Mouse (Mus musculus) ES-E14 (cell line): ENCODE measurements around the gene Cradd. TPM values are rescaled to one million over a fixed set of nuclear protein-coding genes. Genes with fewer than 3 reads are reported as not detected.

ENCODE experiments used
- DNase-seq: peaks from one replicate; pipeline ENCODE4 v3.0.0-alpha.2; 2013; ENCODE audit warnings: low read depth, low spot score
- H3K27ac ChIP-seq: 2 replicates; pipeline ENCODE4 v1.5.1; 2012; ENCODE audit warnings: low read depth, mild to moderate bottlenecking, low read length, moderate library complexity, mixed read lengths; ENCODE audit not compliant: poor library complexity, insufficient read depth, severe bottlenecking
- H3K36me3 ChIP-seq: 2 replicates; pipeline ENCODE4 v1.6.1; 2012; ENCODE audit warnings: mild to moderate bottlenecking, low read length, moderate library complexity, mixed read lengths; ENCODE audit not compliant: control insufficient read depth, poor library complexity, insufficient read depth, severe bottlenecking
- H3K4me1 ChIP-seq, 2 experiments: fragments of 150-350 bp in 1 of 2; sonication (generic) in 1 of 2; 2 replicates each; pipeline ENCODE4 v1.6.1; 2012; ENCODE audit warnings: low read length in 2 of 2, mild to moderate bottlenecking in 1 of 2, mixed read lengths in 1 of 2; ENCODE audit not compliant: control insufficient read depth in 2 of 2, insufficient read depth in 2 of 2, poor library complexity in 1 of 2
- H3K4me3 ChIP-seq, 2 experiments: fragments of 150-350 bp in 1 of 2; sonication (generic) in 1 of 2; 2 replicates each; pipeline ENCODE4 v1.5.1; 2012; ENCODE audit warnings: low read length in 2 of 2, low read depth in 1 of 2, mild to moderate bottlenecking in 1 of 2, mixed read lengths in 1 of 2; ENCODE audit not compliant: insufficient read depth in 1 of 2, poor library complexity in 1 of 2, severe bottlenecking in 1 of 2
- H3K9ac ChIP-seq: 2 replicates; pipeline ENCODE4 v1.6.1; 2012; ENCODE audit warnings: low read depth, mild to moderate bottlenecking, low read length, mixed read lengths; ENCODE audit not compliant: poor library complexity, insufficient read depth, severe bottlenecking
- H3K9me3 ChIP-seq: fragments of 150-350 bp; sonication (generic); 2 replicates; pipeline ENCODE4 v1.6.1; 2012; ENCODE audit warnings: low read depth, mild to moderate bottlenecking, low read length; ENCODE audit not compliant: control insufficient read depth, insufficient read depth
- CHD2 ChIP-seq: IDR thresholded peaks from 2 replicates; pipeline ENCODE4 v1.6.1; 2014; ENCODE audit warnings: mild to moderate bottlenecking, low read depth, low read length, inconsistent platforms
- HCFC1 ChIP-seq: IDR thresholded peaks from 2 replicates; pipeline ENCODE4 v1.6.1; 2012; ENCODE audit warnings: low read length, inconsistent platforms, borderline replicate concordance; ENCODE audit not compliant: insufficient read depth
- MAFK ChIP-seq: IDR thresholded peaks from 2 replicates; pipeline ENCODE4 v1.6.1; 2014; ENCODE audit warnings: mild to moderate bottlenecking, low read depth, low read length, inconsistent platforms; ENCODE audit not compliant: insufficient read depth
- ZC3H11A ChIP-seq: IDR thresholded peaks from 2 replicates; pipeline ENCODE4 v1.6.1; 2012; ENCODE audit warnings: low read depth, mild to moderate bottlenecking, inconsistent platforms, low read length, borderline replicate concordance
- ZNF384 ChIP-seq: IDR thresholded peaks from 2 replicates; pipeline ENCODE4 v1.6.1; 2012; ENCODE audit warnings: low read depth, low read length, inconsistent platforms
- in situ Hi-C, 2 experiments: fragments of 600-800 bp; cut with MboI; formaldehyde crosslinking; loops; one replicate each; pipeline ENCODE4 v1.15.1; 2025; ENCODE audit warnings: low sequenced_read_pairs in 2 of 2, inconsistent platforms in 1 of 2; ENCODE audit not compliant: unreplicated experiment in 2 of 2
- total RNA-seq: library from RNA; depleted of rRNA; stranded (reverse); fragments of 300-350 nt; gene quantifications from 2 replicates; pipeline ENCODE4 v1.2.3, GENCODE M21; 2012

Cradd gene
- total RNA-seq, 1 experiment = 8.4 TPM

DNA sequence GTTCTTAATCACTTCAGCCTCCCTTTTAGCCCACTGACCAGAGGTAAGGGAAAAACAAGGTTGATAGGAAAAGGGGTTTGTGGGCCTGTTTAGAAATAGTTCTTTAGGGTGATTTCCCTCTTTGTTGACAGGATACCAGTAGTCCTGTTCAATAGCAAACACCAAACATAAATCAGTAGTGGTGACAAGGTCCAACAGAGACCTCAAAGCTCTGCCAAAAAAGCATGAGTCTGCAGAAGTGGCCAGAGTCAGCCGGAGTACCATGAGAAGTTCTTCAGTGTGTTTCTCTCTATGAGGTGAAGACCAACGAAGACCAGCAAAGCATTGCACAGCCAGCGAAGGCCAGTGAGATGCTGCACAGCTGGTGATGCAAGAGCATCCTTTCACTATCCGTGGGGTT is 16.7 kb upstream of the Cradd start:
- no peak overlapping the region for H3K9ac ChIP-seq
- TF ChIP-seq CHD2 (no peak), HCFC1 (no peak), MAFK (no peak), ZNF384 (no peak), ZC3H11A (no peak)
- no peak for DNase-seq
- no peak overlapping the region for H3K4me3 ChIP-seq
- no peaks in the 10 kb centered on the region for H3K4me1 ChIP-seq
- in situ Hi-C loops = no loop called here
- no peak overlapping the region for H3K27ac ChIP-seq
- H3K36me3 ChIP-seq = no peaks in the 10 kb centered on the region
- no peaks in the 10 kb centered on the region for H3K9me3 ChIP-seq

DNA sequence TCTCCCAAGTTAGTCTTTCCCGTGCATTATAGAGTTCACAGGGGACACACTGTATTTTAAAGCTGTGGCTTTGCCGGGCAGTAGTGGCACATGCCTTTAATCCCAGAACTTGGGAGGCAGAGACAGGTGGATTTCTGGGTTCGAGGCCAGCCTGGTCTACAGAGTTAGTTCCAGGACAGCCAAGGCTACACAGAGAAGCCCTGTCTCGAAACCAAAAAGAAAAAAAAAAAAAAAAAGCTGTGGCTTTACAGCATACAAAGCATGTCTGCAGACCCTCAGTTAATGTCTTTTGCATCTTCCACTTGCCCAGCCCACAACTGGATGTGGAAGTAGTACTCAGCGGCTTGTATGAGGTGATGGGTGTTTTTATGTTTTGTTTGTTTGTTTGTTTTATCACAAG is 13.7 kb upstream of the Cradd start:
- no peak for TF ChIP-seq CHD2
- TF ChIP-seq ZNF384 = no peak
- TF ChIP-seq MAFK = no peak
- TF ChIP-seq ZC3H11A = no peak
- TF ChIP-seq HCFC1 = no peak
- no peak for DNase-seq
- Histone ChIP-seq H3K4me3 (no peak overlapping the region), H3K9ac (no peak overlapping the region), H3K36me3 (no peaks in the 10 kb centered on the region), H3K27ac (no peak overlapping the region), H3K9me3 (no peaks in the 10 kb centered on the region), H3K4me1 (no peaks in the 10 kb centered on the region)
- in situ Hi-C loops = no loop called here

DNA sequence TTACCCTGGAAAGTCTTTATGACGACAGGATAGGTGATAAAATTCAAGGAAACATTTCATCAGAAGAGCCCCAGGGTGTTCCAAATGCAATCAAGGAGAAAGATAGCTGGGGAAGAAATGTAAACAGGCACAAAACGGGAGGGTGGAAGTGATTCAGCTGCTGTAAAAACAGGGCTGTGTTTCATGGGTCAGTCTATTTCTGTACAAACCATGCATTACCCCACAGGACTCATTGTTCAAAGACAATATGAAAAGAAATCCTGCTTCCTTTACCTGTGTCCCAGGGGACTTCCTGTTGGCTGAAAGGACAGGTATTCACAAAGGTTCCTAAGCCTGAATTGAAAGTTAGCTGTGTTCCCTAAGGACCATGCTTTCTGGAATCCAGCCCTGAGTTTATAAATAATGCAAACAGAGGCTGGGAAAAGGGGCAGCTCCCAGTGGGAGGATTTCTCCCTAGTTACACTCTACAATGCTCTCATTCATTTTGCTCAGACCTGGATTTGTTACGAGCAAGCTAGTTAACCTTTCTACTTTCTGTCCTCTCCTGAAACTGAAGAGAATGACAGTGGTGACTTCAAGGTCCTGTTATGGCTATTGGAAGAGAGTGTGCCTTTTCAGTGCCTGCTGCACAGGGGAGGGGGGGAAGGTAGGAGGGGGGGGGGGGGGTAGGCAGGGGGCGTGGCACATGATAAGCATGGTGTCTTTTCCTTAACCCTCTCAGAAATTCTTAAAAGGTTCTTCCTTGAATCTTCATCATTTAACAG is 13.0 kb upstream of the Cradd start:
- Histone ChIP-seq H3K9ac (no peak overlapping the region), H3K9me3 (no peaks in the 10 kb centered on the region), H3K4me1 (peaks cover 0 to under 1% of the 10 kb centered on the region in 2 experiments; a peak in 2 of 4 replicates), H3K27ac (no peak overlapping the region), H3K36me3 (no peaks in the 10 kb centered on the region), H3K4me3 (no peak overlapping the region)
- in situ Hi-C loops = no loop called here
- DNase-seq = no peak
- TF ChIP-seq ZNF384 (no peak), ZC3H11A (no peak), MAFK (no peak), CHD2 (no peak), HCFC1 (no peak)

DNA sequence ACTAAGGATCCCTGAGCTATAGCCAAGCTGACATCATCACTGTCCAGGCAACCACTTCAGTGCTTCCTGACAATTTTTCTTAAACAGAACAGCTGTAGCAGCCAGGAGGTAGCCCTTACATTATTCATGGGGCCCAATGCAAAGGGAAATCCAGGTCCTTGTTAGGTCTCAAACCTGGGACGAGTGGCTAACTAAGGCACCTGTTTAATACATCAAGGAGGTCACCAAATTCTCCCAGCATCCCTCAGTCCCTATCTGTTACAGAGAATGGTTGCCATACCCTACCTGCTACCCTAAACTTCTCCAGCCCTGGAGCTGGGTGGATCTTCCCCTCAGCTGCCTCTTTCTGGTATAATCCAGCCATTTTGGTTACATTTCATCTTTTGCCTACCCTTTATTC is 10.9 kb upstream of the Cradd start:
- no peak overlapping the region for H3K9ac ChIP-seq
- TF ChIP-seq CHD2 = no peak
- no peak for TF ChIP-seq ZNF384
- no peak for TF ChIP-seq ZC3H11A
- no peak for TF ChIP-seq MAFK
- no peak for TF ChIP-seq HCFC1
- no peaks in the 10 kb centered on the region for H3K9me3 ChIP-seq
- H3K4me3 ChIP-seq = no peak overlapping the region
- peaks cover 0 to 4% of the 10 kb centered on the region in 2 experiments; a peak in 2 of 4 replicates for H3K4me1 ChIP-seq
- in situ Hi-C loops = no loop called here
- H3K27ac ChIP-seq = no peak overlapping the region
- no peaks in the 10 kb centered on the region for H3K36me3 ChIP-seq
- DNase-seq = no peak

DNA sequence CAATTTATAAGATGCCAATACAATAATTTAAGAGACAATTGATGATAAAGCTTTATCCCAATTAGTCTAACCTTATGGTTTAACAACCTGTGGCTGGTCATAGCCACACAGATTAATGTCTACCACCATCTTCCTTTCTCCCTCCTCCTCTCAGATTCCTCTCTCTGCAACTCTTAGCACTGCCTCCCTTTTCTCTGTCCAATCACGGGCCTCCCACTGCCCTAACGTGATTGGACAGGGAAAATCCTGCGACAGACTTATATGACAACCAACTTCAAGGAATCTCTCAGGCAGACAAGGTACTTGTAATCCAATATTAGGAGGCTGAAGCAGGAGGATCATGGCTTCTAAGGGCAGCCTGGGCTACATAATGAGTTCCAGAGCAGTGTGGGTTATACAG is 8.7 kb upstream of the Cradd start:
- H3K9me3 ChIP-seq = no peaks in the 10 kb centered on the region
- DNase-seq = no peak

More for the DNA sequence above, 8.7 kb upstream of the Cradd start:
- in situ Hi-C loops = no loop called here
- H3K9ac ChIP-seq = no peak overlapping the region
- H3K27ac ChIP-seq = no peak overlapping the region
- H3K4me1 ChIP-seq = peaks cover 4 to 5% of the 10 kb centered on the region in 2 experiments; a peak in 3 of 4 replicates
- no peak for TF ChIP-seq ZC3H11A
- no peak for TF ChIP-seq ZNF384
- no peak for TF ChIP-seq HCFC1
- TF ChIP-seq CHD2 = 0 out of 2 replicates have a peak, but pooled peaks have one; percentile 18
- peak overlapping the region in 1 of 2 experiments; percentile 31; a peak in 2 of 4 replicates for H3K4me3 ChIP-seq
- no peaks in the 10 kb centered on the region for H3K36me3 ChIP-seq
